Mouse (Mus musculus) telencephalon, adult 2 months (tissue): ENCODE measurements around the gene Gm21996.
"Not testable (repeated sequence)": the region's sequence is repeated elsewhere in the genome, so short reads cannot be mapped to it uniquely, and the experiment has no call there.

Experiments used
- DNase-seq: peaks from one replicate; pipeline ENCODE4 v3.0.0-alpha.2; 2011; ENCODE audit warnings: low read depth, low spot score

Gene Gm21996

GRCm38 (mm10) chrY:89745432-89745831, at the start of gene Gm21996:
TSS of gene Gm21996 (minus strand) at chrY:89745532.
- DNase-seq = not testable (repeated sequence)
